Mouse (Mus musculus) spleen, adult 18-20 months (tissue): ENCODE results near the gene Zfp612.
"Not testable (repeated sequence)": the region's sequence is repeated elsewhere in the genome, so short reads cannot be mapped to it uniquely, and the experiment has no call there.

Experiments
- DNase-seq, 2 experiments: peaks; one replicate each; pipeline ENCODE4 v3.0.0; 2022; ENCODE audit warnings: mixed read lengths in 2 of 2

The Zfp612 gene

DNA sequence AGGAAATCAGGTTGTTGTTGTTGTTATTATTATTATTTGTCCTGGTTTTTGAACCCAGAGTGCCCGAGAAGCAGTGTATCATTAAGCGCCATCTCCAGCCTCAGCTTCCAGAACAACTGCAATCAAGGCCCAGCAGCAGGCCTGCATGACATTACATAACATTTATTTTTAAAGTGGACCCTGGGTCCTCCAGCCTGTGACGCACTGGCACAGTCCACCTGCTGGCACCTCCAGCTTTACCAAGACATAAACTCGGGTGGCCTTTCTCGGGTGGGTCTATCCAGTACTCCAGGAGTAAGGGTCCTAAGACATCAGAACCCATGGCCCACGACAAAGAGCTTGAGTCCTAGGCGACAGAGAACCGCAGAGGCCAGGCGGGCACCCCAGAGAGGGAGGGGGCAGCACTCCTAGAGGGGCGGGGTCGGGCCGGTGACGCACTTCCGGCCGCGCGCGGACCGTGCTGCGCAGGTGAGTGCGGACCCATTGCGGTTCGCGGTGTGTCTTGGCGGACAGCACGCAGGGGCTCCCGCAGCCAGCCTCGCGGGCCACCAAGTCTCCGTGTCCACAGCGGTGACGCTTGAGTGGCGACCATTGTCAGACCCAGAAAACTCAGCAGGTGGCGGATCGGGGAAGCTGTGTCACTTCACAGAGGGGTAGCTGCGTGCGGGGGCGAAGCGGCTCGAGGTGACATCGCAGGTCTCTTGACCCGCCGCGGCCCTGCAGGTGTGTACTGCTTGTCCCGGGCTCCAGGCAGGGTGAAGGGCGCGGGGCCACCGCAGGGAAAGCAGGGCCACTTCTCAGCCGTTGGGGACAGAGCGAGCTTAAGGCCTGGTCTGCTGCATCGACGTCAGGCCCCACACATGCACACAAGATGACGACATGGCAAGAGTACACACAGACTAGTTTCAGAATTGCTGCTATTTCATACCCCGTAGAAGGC is at the start of gene Zfp612:
Gene Zfp612, plus strand, starts transcription at position 465 of the 940 bp plus-strand sequence.
- peak in 1 of 2 experiments; percentile 37 for DNase-seq

DNA sequence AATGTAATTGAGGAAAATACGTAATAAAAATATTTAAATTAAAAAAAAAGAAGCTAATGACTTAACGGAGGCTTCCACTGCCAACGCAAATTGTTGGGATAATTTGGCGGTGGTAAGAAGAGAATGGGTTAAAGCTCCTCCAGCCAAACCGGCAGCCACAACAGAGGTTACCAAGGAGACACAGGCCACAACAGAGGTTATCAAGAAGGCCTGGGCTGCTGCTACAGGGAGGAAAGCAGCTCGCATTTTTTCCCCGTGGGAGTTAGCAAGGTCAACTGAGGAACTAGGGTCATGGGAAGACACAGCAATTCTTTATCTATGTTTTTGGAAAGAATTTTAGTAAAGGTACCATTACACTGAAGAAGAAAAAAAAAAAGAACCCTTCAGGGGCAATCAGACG is 45.8 kb upstream of the Zfp612 start:
- DNase-seq, result not testable (repeated sequence)

DNA sequence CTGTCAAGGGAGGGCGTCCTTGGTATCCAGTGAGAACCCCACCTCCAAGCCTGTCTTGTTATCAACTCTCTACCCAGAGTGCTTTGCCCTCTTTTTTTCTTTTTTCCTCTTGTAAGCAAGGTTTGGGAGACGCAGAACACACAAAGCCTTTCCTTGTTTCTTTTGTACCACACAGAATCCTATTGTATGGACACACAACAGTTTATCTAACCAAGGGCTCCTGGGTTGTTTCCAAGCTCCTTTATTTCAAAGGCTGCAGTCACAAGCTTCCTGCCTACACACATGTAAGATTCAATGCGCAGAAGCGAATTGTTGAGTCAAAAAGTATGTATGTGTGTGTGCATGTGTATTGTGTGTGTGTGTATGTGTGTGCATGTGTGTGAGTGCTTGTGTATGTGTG is 45.2 kb upstream of the Zfp612 start:
- no peak for DNase-seq

DNA sequence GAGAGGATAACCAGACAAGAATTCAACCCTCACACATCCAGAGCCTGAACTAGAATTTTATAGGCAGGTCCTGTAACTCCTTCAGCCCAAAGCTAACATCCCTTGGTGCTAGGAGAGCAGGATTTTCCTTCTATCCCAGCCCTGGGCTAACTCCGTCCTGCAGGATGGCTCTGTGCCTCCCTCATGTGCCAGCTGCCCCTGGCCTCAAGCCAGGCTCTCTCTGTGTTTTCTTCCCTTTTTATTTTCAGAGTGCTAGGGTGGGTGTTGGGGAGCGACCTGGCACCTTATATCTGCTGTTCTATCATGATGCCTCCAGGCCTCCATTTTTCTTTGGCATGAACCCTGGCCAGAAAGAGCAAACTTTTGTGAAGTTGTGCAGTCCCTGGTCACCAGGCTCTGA is 43.4 kb upstream of the Zfp612 start:
- no peak for DNase-seq

DNA sequence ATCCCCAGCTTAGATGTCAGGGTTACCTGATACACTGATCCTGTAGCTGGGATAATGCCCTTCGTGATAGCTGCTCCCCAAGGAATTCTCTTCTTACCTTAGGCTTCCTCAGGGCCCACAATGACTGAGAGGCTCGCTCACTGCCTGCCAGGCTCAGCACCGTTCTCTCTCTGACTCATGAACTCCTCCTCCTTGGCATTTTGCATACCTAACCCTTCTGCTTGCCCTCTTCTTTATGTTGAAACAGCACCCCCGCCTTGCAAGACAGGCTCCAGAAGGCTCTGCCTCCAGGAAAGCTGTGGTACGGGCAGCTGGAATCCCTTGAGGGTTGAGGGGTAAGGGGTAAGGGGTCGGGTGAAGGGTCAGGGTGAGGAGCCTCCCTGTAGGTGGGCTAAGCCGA is 40.3 kb upstream of the Zfp612 start:
- no peak for DNase-seq

DNA sequence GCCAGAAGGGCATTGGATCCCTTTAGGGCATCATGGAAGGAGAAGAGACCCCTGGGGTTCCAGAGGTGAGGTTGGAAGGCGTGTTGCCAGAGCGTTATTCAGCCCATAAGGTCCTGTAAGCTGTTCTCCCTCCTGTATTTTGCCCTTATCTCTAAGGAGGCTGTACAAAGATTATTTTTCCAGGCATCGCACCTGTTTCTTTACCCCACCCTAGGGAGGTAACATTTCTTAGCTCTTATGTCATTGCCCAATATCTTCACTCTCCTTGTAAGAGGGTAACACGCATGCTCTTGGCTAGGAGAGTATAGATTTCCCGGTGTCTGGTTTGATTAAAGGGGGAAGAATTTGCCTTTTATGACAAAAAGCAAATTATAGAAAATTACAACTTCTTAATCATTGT is 39.9 kb upstream of the Zfp612 start, which contains the start of gene Chst4:
Gene Chst4, minus strand, starts transcription at position 82 of the 400 bp plus-strand sequence.
- no peak for DNase-seq

DNA sequence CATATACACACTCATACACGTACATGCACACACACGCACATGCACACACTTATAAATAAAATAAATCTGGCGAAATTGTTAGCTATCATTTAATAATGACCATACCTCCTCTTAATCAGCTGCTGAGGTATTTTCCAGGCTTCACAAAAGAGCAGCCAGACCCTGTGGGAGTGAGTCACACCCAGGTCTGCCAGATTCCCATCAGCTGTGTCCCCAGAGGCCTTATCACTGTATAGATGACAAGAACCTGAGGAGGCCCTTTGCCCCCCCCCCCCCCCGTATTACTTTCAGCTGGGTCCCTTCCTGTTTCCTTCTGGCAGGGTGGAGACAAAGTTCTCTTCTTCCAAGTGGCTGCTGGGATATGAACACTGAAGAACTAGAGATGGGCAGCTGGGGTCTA is 39.0 kb upstream of the Zfp612 start:
- no peak for DNase-seq

DNA sequence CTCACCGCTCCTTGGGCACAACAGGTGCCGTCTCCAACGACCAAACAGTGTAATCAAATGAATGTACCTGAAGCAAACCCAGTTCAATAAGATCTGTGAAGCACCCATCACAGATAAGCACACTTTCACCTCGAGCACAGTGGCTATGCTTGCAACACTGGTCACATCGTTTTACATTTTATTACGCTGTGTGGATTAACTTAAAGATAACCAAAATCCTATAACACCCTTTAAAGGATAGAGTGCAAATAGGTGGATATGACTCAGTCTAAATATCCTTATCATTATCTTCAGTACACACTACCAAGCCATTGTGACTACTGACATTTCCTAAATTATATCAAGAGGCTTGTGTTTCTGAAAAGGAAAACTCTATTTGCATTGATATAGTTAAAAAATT is 28.3 kb upstream of the Zfp612 start:
- DNase-seq, result no peak

DNA sequence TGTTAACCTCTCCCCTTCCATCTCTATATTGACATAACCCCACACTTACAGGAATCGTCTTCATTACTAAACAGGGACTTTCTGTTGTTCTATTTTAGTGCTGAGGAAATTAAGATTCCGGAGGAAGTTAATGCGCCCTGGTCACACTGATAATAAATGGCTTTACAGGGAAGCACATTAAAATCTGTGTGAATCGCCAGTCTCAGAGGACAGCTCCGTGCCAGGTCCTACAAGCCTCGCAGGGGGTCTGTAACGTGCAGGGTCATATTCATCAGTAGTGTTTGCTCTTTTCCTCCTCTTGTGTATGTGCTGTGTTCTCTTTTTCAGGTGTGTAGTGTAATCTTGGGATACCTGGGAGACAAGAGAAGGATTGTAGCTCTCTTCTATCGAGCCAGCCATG is 21.3 kb upstream of the Zfp612 start:
- DNase-seq, result no peak

DNA sequence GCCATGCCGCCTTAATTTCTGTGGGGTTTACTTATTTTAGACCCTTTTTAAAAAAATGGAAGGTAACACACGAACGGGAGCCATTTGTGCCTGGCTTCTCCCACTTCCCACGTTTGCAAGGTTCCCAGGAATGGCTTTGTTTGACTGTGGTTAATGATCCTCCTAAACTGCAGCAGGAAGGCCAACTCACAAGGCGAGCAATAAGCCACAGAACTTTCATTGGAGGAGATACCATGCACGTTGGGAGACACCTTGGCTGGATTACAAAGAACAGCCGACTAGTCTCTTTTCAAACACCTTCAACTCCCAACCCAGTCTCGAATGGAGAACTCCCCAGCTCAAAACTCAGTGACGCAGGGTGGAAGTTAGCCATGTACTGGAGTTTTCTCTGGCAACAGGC is 15.4 kb upstream of the Zfp612 start:
- no peak for DNase-seq

DNA sequence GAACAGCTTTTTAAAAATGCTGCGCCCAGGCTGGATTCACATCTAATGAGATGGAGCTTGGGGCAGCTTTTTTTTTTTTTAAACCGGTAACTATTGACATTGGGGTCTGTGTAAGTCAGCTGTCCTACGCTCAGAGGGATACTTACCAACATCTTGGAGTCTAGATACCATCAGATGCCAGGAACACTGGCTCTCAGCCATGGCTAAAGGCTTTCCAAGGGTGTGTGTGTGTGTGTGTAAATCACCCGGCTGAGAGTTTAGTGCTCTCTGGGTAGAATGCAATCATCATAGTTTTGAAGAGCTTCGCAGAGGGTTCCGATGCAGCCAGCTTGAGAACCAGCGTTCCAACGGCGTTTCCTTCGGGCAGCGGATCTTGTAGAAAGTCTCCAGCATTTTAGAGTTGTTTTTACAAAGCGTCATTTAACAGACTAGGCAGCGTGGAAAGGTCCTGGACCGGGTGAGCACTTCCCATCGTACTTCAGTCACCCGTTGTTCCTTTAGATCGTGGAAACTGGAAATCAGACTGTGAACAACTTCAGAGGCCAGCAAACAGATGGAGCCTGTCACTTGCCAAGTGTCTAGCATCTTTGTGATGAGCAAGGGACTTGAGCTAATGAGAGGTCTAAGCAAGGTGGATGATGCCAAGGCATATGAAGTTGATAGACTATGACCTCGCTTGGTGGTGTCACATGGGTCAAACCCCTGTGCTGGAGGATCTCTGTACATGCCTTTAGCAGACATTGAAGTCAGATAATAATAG is 14.8 kb upstream of the Zfp612 start:
- no peak for DNase-seq

DNA sequence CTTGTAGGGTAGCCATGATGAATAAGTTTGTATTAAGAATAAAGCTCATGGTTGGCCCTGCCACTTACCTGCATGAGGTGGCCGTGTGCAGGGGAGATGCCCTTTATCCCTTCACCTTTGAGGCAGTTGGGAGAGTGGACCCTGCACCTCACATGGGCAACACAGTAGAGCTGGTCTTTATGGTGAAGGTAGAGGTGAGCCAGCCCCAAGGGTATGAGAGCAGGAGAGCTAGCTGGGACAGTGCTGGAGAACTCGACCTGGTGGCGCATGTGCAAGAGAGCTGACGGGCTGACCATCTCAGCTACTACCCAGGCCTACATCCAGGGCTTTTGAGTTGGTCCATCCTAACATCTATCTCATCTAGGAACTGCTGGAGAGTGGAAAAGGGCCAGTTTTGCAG is 13.9 kb upstream of the Zfp612 start:
- DNase-seq, result no peak

DNA sequence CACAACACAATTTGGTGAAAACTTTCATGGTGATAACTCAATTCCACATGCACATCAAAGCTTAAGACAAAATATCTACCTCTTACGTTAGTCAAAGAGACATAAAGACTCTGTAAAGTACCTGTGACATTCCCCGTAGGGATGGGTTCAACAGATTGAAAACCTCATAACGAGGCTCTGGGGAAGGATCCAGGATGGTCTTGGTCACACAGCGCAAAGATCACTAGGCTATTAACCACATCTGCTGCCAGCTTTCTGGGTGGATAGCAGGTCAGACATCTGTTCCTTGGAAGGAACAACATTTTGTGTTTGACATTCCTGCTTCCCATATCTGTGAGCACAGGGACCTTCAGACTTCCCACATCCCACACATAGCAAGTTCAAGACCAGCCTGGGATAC is 9.8 kb upstream of the Zfp612 start:
- DNase-seq, result no peak

DNA sequence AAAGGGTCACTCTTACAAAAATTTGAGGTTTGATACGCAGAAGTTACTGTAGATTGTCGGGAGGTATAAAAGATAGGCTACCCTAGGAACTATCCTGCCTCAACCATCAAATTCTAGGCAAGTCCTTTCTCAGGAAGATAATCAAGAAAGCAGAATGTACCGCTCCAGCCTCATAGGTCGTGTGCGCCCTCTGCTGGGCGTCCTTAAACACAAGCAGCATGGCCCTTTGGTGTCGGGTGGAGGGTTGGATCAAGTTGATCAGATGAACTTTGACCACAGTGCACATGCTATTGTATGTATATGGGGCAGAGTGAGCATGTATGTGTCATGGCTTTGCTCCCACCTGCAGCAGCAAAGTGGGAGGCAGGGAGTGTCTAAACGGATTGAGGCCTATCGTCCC is 7.9 kb upstream of the Zfp612 start:
- peak in 1 of 2 experiments; percentile 32 for DNase-seq

DNA sequence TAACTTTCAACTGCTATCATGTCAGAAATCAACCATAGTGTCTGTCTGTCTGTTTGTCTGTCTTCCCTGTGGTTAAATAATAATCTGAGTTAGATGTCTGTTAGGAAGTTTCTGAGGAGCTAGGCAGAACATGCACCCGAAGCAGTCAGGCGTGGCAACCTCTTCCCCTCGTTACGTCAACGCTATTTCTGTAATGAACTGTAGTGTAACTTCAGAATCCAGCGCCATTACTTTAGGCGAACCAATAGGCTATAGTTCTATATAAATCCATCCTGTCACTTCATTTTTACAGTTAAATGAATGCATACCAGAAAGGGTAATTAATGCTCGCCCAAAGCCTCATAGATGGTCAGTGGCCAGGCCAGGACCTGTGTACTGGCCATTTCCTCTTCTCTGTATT is 5.0 kb upstream of the Zfp612 start:
- DNase-seq, result no peak

DNA sequence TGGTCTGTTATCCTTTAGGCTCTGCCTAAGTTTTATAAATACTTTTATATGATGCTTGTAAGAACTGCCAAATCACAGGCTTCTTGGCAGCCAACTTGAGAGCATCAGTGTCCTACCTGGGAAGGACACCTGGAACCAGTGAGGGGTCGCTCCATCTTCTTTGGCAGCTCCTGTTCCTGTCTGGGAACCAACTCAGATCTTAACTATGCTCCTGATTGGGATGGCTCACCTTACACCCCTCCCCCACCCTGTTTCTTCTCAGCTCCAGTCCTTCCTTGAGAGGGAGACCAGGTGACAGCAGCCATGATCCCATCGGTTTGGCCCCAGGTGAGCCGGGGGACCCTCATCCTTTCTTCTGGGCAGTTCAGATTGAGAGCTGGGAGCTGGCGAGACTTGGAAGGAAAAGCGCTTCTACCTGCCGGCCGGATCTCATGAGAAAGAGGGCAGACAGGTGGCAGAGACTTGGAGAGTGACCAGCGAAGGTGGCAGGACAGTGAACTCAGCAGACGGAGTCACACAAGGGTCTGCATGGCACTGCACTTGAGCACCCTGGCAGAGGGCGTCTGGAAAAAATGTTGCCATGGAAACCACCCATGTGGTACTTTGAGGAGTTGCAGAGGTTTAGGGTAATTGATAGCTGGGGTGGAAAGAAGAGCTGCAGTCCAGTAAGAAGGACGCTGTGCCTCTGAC is 3.0 kb downstream of the Zfp612 start:
- DNase-seq, result no peak

DNA sequence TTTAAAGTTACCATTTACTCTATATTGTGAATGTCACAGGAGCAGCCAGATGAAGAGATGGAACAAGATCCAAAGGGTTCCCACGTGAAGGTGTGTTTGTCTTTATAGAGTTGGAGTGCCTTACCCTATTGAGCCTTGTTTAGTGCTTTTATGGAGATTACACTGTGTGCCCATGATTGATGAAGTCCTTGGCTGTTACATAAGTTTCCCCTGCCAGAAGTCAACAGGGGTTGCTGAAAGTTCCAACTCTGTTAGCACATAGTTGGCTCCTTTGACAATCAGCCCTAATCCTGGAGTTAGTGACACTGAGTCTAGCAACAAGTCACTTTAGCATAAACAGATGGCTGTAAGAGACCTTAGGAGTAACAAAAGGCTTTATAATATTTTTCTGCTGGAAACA is 12.3 kb downstream of the Zfp612 start:
- DNase-seq, result no peak

DNA sequence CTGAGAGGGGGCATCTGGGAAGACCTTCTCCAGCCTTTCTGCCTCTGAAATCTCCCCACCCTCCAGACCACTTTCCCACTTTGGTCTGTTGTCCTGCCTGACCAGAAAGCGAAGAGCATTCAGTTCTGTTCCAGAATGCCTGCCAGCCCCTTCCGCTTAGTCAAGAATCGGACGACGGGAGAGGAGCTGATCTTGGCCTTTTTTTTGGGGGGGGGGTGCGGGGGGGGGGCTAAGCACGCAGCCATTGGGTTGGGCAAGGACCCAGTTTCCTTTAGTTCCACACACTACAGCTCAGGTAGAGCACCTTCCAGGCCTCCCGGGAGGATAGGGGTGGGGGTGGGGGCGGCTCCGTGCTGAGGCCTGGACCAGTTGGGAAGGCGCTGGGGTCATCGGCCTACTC is 21.4 kb downstream of the Zfp612 start, which contains the start of gene Gm21964:
Gene Gm21964, plus strand, starts transcription at position 301 of the 400 bp plus-strand sequence.
- no peak for DNase-seq

DNA sequence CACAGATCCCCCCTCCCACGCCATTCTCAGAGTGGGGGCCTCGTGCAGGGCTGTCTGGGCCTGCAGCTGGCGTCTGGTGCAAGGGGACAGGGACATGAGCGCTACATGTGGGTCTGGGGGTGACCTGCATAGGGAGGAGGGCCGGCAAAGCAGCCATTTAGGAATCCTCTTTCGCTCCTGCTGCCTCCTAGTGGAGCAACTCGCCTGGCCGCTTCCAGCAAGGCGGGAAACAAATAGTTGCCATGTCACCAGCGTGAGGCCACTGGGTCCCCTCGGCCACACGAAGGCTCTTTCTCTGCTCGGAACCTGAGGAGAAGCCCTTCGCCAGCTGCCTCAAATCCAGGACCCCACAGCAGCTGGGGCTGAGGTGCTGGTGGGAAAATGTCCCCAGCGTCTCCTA is 22.1 kb downstream of the Zfp612 start:
- DNase-seq, result no peak

DNA sequence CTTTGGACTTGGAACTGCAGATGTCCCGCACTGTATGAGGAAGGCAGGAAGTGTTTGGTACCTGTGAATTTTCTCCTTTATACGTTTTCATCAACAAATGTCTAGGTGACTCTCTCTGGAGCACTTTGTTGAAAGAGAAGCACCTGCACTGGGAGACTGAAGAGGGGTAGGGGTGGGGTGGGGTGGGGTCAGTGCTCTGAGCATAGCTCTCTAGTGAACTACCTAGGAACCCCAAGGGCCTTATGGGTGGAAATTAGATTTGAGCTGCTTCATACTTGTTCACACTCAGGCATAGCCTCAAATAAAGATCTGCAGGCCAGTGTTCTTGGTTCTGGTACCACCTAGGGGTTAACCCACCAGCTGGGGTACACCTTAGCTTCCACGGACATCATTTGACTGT is 23.1 kb downstream of the Zfp612 start, which contains the start of gene Gm17720:
Gene Gm17720, minus strand, starts transcription at position 101 of the 400 bp plus-strand sequence.
- DNase-seq, result no peak

DNA sequence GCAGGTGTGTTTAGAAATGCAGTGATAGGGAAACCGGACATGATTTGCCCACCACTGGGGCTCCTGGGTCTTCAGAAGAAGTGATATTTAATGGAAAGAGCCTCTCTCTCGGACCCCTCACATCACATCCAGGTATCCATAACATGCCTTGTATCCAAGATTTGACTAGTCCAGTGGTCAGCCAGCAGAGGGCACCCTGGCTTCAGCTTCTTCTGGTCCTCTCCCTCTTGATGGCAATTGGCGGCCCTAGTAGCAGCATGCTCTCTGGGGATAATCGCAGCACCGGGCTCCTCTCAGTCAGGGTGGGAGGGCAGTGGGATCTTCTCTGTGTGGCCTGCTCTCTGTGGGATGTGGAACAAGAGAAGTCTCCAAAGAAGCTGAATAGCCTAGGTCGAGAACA is 40.2 kb downstream of the Zfp612 start:
- DNase-seq, result no peak

DNA sequence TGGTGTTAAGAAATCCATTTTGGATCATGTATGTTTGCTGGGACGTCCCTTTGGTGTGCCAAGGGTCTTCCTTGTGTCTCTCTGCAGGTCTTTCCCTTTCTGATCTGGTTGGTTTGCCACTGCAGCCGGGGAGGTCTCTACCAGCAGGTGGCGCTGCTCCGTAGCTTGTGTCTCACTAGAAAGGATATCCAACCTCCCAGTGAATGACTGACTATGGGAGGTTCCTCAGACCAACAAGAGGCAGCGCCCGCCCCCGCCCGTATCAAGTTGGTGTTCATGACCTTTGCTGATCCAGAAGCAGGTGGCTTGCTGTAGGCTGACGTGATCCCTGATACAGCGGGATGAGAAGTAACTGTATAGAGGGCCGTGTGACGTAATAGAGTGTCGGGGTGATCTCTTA is 51.0 kb downstream of the Zfp612 start:
- DNase-seq, result peak in 1 of 2 experiments; percentile 44

DNA sequence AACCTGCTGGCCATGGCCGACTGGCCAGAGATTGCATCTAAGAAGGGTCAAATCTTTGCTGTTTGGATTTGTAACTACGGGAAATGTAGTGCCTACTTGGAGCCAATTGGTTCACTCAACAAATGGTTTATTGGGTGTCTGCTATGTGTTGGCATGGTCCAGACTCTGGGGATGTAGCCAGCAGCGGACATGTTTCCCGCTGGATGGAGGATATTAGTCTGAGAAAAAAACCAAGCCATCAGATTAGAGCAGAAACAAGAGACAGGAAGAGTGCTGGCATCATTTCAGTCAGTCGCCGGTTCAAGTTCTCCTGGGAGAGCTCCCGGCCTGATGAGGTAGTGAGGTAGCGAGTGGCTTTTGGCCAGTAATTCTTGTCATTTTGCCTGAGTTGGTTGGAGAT is 54.7 kb downstream of the Zfp612 start:
- no peak for DNase-seq
